Mouse (Mus musculus): ENCODE results near the gene Limd1. TPM values are rescaled to one million over a fixed set of nuclear protein-coding genes. Genes with fewer than 3 reads are reported as not detected.

Limd1 gene
- total RNA-seq, 2 experiments from 2014 or later, result 49.6 to 53.5 TPM

DNA sequence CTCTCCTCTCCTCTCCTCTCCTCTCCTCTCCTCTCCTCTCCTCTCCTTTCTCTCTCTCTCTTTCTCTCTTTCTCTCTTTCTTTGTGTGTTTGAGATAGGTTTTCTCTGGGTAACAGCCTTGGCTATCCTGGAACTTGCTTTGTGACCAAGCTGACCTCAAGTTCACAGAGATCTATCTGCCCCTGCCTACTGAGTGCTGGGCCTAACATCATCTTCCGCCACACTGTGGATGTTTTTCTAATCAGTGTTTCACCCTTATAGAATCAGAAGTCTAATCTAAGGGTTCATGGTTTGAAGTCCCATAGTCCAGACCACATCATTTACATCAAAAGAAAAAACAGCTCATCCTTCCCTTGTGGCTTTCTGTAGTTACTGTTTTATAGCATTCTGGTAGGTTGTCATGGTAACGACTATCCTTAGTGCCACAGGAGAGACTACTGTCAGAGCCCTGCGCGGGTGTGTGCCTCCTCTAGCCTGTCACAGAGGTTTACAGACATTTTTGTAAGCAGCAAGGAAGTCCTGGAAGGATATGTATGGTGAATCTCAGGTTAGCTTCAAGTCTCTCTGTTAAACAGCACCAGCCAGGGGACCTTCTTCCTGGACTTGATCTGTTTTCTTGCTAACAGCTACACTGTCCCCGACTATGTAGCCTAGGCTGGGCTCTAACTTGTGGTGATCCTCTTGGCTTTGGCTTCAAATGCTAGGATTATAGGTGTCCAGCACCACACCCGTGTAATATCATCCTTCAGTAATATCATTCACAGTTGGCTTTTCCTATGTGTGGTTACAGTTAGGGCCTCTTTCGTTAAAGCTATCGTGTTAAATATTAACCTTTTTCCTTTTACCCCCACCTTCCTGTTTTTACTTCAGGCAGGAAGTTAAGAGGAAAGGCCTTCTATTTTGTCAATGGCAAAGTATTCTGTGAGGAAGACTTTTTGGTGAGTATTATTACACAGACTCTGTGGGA, 31.4 kb downstream of the Limd1 start:
- no peak for DNase-seq
- intact Hi-C loops (cut with DNase I), result loop anchor here (5.0 kb wide), 1 partner anchor 353 kb away; no protein-coding TSS in a partner anchor

- DNase-seq, result no peak
- intact Hi-C loops (cut with DNase I), result no loop called here
Observed at GRCm38 (mm10) chr9:123510926-123511325, 32.4 kb downstream of the Limd1 start.

DNA sequence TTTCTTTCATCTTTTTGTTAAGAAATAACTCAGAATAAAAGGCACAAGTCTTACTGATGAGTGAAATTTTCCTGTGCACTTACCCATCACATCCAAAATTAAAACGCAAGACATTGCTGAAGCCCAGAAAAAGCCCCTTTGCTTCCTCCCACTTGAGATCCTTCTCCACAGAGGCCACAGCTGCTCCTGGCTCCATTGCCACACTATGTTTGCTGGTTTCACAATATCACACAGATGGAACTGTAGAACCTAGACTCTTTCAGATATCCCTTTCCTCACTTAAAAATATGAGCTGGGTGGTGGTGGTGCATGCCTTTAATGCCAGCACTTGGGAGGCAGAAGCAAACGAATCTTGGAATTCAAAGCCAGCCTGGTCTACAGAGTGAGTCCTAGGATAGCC, 34.0 kb downstream of the Limd1 start:
- intact Hi-C loops (cut with DNase I), result no loop called here
- no peak for DNase-seq

DNA sequence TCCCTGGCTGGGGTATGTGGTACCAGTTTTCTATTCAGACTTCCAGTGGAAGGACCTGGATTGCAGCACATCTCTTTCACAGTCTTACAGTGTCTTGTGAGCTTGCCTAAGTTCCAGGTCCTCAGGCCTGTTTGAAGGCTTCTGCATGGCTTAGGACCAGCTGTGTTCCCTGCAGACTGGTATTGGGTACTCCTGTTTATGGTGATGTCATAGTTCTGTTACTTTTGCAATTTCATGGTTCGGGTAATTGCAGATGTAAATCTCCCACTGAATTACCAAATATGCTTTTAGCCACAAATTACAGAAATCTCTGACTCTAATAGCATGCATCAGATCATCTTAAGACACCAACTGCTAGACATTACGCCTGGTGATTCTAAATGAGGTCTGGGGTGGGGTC, 36.6 kb downstream of the Limd1 start:
- DNase-seq, result no peak
- intact Hi-C loops (cut with DNase I), result loop anchor here (5.0 kb wide), 1 partner anchor 363 kb away; the partner anchor contains the start of gene Clec3b

DNA sequence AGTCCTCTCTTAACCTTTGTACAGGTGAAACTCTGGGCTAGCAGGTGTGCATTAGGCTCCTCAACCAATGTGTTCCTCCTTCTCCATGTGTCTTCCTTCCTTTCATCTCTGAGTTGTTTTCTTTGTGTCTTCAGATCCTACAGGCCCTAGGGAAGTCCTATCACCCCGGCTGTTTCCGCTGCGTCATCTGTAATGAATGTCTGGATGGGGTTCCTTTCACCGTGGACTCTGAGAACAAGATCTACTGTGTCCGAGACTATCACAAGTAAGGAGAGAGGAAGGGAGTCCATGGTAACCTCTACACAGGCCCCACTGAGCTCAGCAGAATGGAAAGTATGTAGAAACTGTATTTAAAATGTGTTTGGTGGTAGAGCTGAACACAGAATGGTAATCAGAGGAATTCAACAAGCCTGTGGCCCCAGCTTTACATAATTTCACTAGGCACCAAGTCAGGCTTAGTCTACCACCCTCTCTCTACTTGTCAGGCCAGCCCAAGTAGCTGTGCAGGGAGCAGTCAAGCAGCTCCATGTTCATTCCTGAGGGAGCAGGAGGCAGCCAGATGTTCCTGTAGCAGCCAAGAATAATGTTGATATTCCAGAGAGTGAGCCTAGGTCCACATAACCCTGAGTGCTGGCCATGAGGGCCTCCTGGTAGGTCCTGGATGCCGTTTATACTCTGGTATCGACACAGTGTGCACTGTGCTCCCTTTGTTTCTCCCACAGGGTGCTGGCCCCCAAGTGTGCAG, 38.3 kb downstream of the Limd1 start:
- intact Hi-C loops (cut with DNase I), result loop anchor here (5.0 kb wide), 1 partner anchor 365 kb away; the partner anchor contains the start of gene Clec3b
- no peak for DNase-seq

- DNase-seq, result no peak
- intact Hi-C loops (cut with DNase I), result loop anchor here (5.0 kb wide), 1 partner anchor 367 kb away; the partner anchor contains the start of gene Clec3b
Observed at GRCm38 (mm10) chr9:123518969-123519894, 40.7 kb downstream of the Limd1 start.

- no peak for DNase-seq
- intact Hi-C loops (cut with DNase I), result loop anchor here (5.0 kb wide), 1 partner anchor 263 kb away; no protein-coding TSS in a partner anchor
Observed at GRCm38 (mm10) chr9:123520735-123521134, 42.2 kb downstream of the Limd1 start.

GRCm38 (mm10) chr9:123523676-123524075, 45.2 kb downstream of the Limd1 start:
- DNase-seq, result peak; percentile 40 to 63
- intact Hi-C loops (cut with DNase I), result loop anchor here (1.0 to 5.0 kb wide), 2 partner anchors 73 to 266 kb away; no protein-coding TSS in a partner anchor

DNA sequence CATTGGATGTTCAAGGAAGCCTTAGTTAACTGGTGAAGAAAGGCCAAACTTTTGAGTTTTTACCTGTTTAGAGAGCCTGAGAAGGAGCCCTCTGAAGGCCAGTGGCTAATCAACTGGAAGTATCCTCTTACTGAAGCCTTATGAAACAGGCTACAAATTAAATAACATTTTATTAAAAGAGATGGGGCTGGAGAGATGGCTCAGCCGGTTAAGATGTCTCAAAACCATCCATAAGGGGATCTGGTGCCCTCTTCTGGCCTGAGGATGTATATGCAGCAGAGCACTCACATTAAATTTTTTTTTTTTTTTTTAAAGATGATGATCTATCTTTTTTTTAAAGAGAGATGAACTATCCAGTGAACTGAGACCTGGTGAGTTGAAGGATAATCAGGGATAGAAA, 46.6 kb downstream of the Limd1 start:
- DNase-seq, result peak; percentile 74 to 83
- intact Hi-C loops (cut with DNase I), result loop anchor here (5.0 kb wide), 1 partner anchor 158 kb away; the partner anchor contains the start of gene Lars2

GRCm38 (mm10) chr9:123526502-123526901, 48.0 kb downstream of the Limd1 start:
- no peak for DNase-seq
- intact Hi-C loops (cut with DNase I), result loop anchor here (5.0 kb wide), 1 partner anchor 159 kb away; the partner anchor contains the start of gene Lars2

DNA sequence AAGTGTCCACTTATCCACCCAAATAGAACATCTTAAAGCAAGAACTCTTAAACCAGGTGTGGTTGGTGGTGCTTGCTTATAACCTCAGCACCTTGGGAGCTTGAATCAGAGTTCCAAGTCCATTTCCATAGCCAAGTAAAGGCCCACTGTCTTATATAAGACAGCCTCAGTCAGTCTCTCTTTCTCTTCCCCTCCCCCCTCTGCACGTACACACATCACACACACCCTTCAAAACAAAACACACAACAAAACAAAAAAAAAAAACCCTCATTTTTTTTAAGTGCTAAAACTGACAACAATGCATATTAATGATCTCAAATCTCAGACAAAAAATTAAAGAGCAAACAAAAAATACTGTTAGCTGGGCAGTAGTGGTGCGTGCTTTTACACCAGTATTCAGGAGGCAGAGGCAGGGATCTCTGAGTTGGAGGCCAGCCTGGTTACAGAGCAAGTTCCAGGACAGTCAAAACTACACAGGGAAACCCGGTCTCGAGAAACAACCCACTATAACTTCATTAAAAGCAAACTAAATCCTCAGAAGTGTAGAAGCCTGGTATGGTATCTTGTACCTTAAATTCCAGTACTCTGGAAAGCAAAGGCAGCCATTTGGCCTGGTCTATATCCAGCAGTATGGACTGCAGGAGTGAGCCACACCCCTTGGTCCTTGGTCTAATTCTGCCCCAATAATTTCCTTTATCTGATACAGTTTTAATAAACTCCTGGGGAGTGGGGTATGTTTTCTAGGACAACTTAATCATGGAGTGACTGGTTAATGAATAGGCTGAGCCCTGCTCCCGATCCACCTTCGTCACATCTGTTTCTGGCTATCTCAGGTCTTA, 49.8 kb downstream of the Limd1 start:
- peak; percentile 36 to 37 for DNase-seq

DNA sequence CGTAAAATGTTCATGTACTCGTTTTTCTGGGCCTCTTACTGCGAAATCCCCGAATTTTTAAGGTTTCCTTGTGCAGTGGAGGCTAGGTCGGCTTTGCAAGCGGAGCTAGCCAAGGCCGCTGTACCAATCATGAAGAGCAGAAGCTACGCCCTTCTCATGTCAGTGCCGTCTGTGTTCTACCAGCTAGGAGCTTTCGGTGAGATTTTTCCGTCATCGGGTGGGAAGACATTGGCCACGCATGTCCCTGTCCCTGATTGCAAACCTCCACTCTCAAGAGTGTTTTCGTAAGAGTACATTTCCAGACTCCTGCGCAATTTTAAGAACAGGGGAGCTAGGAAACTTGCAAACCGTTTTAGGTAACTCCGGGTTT, 50.4 kb downstream of the Limd1 start:
- intact Hi-C loops (cut with DNase I), result loop anchor here (5.0 kb wide), 1 partner anchor 162 kb away; the partner anchor contains the start of gene Lars2
- no peak for DNase-seq

More for the DNA sequence above, 49.8 kb downstream of the Limd1 start:
- intact Hi-C loops (cut with DNase I), result loop anchor here (5.0 kb wide), 1 partner anchor 161 kb away; the partner anchor contains the start of gene Lars2

GRCm38 (mm10) chr9:123529392-123530157, 51.1 kb downstream of the Limd1 start, which contains the start of gene Sacm1l:
Gene Sacm1l (plus strand): TSS chr9:123529759.
- peak; percentile 99 for DNase-seq
- intact Hi-C loops (cut with DNase I), result loop anchor here (5.0 kb wide), 1 partner anchor 162 kb away; the partner anchor contains the start of gene Lars2

DNA sequence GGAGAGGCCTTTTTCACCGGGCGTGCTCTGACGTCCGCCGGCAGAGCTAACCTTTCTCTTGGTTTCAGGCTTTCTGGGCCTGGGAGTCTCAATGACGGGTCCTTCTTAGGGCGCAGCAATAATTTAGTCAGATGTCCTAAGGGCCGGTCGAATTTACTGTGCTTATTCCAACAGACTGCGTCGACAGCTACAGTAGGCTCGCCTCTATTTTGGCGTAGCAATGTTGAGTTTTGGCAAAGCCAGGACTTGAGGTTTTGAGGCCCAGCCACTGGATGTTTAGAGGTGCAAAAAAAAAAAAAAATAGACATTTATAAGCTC, 51.6 kb downstream of the Limd1 start:
- intact Hi-C loops (cut with DNase I), result no loop called here
- no peak for DNase-seq

DNA sequence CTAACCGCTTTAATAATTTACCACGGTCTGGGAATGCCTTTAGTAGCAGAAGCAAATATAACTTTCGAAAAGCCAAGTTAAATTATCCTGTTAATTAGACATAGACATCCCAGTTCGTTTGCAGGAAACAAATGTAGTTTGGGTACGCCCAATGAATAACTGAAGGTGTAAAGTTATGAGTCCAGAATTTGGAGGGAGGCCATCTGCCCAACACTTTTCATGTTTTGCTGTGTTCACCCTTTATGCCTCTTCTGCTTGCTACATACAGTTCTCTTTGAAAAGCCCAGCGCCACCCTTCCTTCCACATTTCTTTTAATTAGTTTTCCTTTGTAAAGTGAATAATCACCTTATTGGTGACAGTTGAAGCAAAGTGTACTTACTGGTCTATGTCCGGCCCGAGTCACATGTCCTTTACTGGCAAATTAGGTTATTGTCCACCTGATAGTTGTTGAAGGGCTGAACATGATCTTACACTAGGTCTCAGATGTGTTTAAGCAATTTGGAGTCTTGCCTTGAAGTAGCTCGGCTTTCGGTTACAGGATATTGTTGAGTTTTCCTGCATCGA, 52.1 kb downstream of the Limd1 start:
- intact Hi-C loops (cut with DNase I), result no loop called here
- no peak for DNase-seq

GRCm38 (mm10) chr9:123531234-123531633, 52.7 kb downstream of the Limd1 start:
- DNase-seq, result no peak
- intact Hi-C loops (cut with DNase I), result no loop called here

DNA sequence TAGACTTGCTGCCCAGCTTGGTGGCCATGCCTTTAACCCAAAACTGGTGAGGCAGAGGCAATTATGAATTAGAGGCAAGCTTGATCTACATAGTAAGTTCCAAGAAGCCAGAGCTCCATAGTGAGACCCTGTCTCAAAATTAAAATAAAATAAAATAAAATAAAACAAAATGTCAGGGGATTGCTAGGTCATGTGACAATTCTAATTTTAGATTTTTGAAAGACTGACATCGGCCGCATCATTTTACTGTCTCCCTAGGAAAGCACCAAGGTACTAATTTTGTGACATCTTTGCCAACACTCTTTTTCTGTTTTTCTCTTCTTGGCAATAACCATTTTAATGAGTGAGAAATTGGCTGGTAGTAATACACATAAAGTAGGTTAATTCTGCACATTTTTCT, 58.1 kb downstream of the Limd1 start:
- no peak for DNase-seq
- intact Hi-C loops (cut with DNase I), result no loop called here

GRCm38 (mm10) chr9:123538189-123538588, 59.7 kb downstream of the Limd1 start:
- DNase-seq, result no peak
- intact Hi-C loops (cut with DNase I), result no loop called here

Data from heart, postnatal 10 days (tissue).